18 mouse cellular contexts compared by ENCODE assay signal in genomic region chr5:8488701-8489297, GRCm38 (mm10).
DNase-seq lines count a peak whose midpoint lies in the region; ATAC-seq and TF ChIP-seq lines count a peak whose summit lies in the region.
"Had no signal": no experiment of that assay in that cellular context is flagged by ENCODE, and none has a peak within 500 bp of the region (broad histone marks: within the 10 kb centered on the region; RNA-seq: fewer than 3 reads in every experiment).

No protein-coding gene starts in this region.

- H3K4me2 ChIP-seq in neural tube, embryonic 11.5 days (ENCODE audit: low read depth): no peak overlapping the region
- H3K4me2 ChIP-seq in neural tube, embryonic 15.5 days: no peak overlapping the region
- H3K4me2 ChIP-seq in forebrain, postnatal 0 days (ENCODE audit: low read depth): no peak overlapping the region
- no peak overlapping the region for H3K4me2 ChIP-seq in midbrain, postnatal 0 days (ENCODE audit: low read depth, low read length, poor library complexity, severe bottlenecking)
- H3K4me2 ChIP-seq: heart, embryonic 12.5 days; hindbrain, embryonic 15.5 days; liver, embryonic 11.5 days; lung, embryonic 15.5 days had no signal

- no peak overlapping the region for H3K9ac ChIP-seq in neural tube, embryonic 11.5 days (ENCODE audit: low read length)
- H3K9ac ChIP-seq in neural tube, embryonic 15.5 days (replicated peaks): no peak overlapping the region
- no peak overlapping the region for H3K9ac ChIP-seq in forebrain, postnatal 0 days
- H3K9ac ChIP-seq in midbrain, postnatal 0 days (replicated peaks; ENCODE audit: low read length, poor library complexity, severe bottlenecking): no peak overlapping the region
- H3K9ac ChIP-seq: heart, embryonic 12.5 days; hindbrain, embryonic 15.5 days; lung, embryonic 15.5 days had no signal

- 44% methylated on average over 2 of the region's 2 CpGs for WGBS in neural tube, embryonic 11.5 days
- WGBS in neural tube, embryonic 15.5 days: 36% methylated on average over 2 of the region's 2 CpGs
- 65% methylated on average over 2 of the region's 2 CpGs for whole genome bisulfite sequencing in embryonic facial prominence, embryonic 10.5 days
- 28% methylated on average over 2 of the region's 2 CpGs for WGBS in forebrain, postnatal 0 days
- 25% methylated on average over 2 of the region's 2 CpGs for WGBS in midbrain, postnatal 0 days

- intact Hi-C loops in gastrocnemius, postnatal 36 days (cut with DNase I): no loop called here

- H3K9me3 ChIP-seq in neural tube, embryonic 11.5 days (ENCODE audit: control insufficient read depth, low read length): no peaks in the 10 kb centered on the region
- H3K9me3 ChIP-seq in neural tube, embryonic 15.5 days (replicated peaks): no peaks in the 10 kb centered on the region
- no peaks in the 10 kb centered on the region for H3K9me3 ChIP-seq in embryonic facial prominence, embryonic 10.5 days
- H3K9me3 ChIP-seq in forebrain, postnatal 0 days (ENCODE audit: low read length): no peaks in the 10 kb centered on the region
- H3K9me3 ChIP-seq in midbrain, postnatal 0 days (ENCODE audit: low read length): no peaks in the 10 kb centered on the region
- H3K9me3 ChIP-seq: heart, embryonic 12.5 days; hindbrain, embryonic 15.5 days; lung, embryonic 15.5 days had no signal

- H3K4me1 ChIP-seq in neural tube, embryonic 11.5 days (ENCODE audit: control insufficient read depth, insufficient read depth, low read length): no peaks in the 10 kb centered on the region
- H3K4me1 ChIP-seq in neural tube, embryonic 15.5 days: no peaks in the 10 kb centered on the region
- H3K4me1 ChIP-seq in embryonic facial prominence, embryonic 10.5 days: peaks cover 5% of the 10 kb centered on the region; the same call in 1 of the 2 replicates
- H3K4me1 ChIP-seq in forebrain, postnatal 0 days (ENCODE audit: insufficient read depth): no peaks in the 10 kb centered on the region
- no peaks in the 10 kb centered on the region for H3K4me1 ChIP-seq in midbrain, postnatal 0 days (ENCODE audit: insufficient read depth, low read length)
- H3K4me1 ChIP-seq: heart, embryonic 12.5 days; hindbrain, embryonic 15.5 days; lung, embryonic 15.5 days had no signal

- no peak overlapping the region for H3K4me3 ChIP-seq in neural tube, embryonic 11.5 days (ENCODE audit: low read depth, low read length)
- H3K4me3 ChIP-seq in neural tube, embryonic 15.5 days (replicated peaks): no peak overlapping the region
- H3K4me3 ChIP-seq in embryonic facial prominence, embryonic 10.5 days: no peak overlapping the region
- H3K4me3 ChIP-seq in forebrain, postnatal 0 days (ENCODE audit: low read depth, low read length): no peak overlapping the region
- H3K4me3 ChIP-seq in midbrain, postnatal 0 days (ENCODE audit: low read depth, low read length): no peak overlapping the region
- H3K4me3 ChIP-seq: heart, embryonic 12.5 days; hindbrain, embryonic 15.5 days; lung, embryonic 15.5 days had no signal

- no peak for DNase-seq in neural tube, embryonic 11.5 days (ENCODE audit: low spot score)
- DNase-seq in embryonic facial prominence, embryonic 10.5 days (ENCODE audit: low spot score): no peak
- DNase-seq in forebrain, postnatal 0 days: peak; percentile 33
- DNase-seq in midbrain, postnatal 0 days (ENCODE audit: low spot score): peak; percentile 30
- no peak for DNase-seq in adrenal gland, postnatal 25 days
- no peak for DNase-seq in gastrocnemius, postnatal 36 days
- DNase-seq in right cerebral cortex, postnatal 10 days (ENCODE audit: low spot score in 2 of 2): no peak
- DNase-seq: adrenal gland, adult 8-10 months; B cell, adult 2 months; gastrocnemius, postnatal 25 days; kidney, adult 18-20 months; kidney, postnatal 4 days; thymus, adult 18-20 months had no signal

- no peak for TF ChIP-seq CTCF in forebrain, postnatal 0 days (IDR thresholded peaks at IDR 0.05; ENCODE audit: low read depth)
- TF ChIP-seq CTCF in midbrain, postnatal 0 days (IDR thresholded peaks at IDR 0.05): no peak

- peak; percentile 70 for ATAC-seq in neural tube, embryonic 11.5 days (ENCODE audit: insufficient read depth, low FRiP score, low TSS enrichment)
- no peak for ATAC-seq in neural tube, embryonic 15.5 days (ENCODE audit: low FRiP score)
- ATAC-seq in forebrain, postnatal 0 days: peak; percentile 42
- ATAC-seq in midbrain, postnatal 0 days (ENCODE audit: low FRiP score): no peak

- no peaks in the 10 kb centered on the region for H3K36me3 ChIP-seq in neural tube, embryonic 11.5 days (ENCODE audit: control insufficient read depth, insufficient read depth, low read length)
- H3K36me3 ChIP-seq in neural tube, embryonic 15.5 days: peaks cover 2% of the 10 kb centered on the region; the same call in 1 of the 2 replicates
- no peaks in the 10 kb centered on the region for H3K36me3 ChIP-seq in embryonic facial prominence, embryonic 10.5 days (replicated peaks)
- H3K36me3 ChIP-seq in forebrain, postnatal 0 days (ENCODE audit: insufficient read depth): 0 out of 2 replicates have a peak, but pooled peaks cover 3% of the 10 kb centered on the region
- H3K36me3 ChIP-seq in midbrain, postnatal 0 days (ENCODE audit: insufficient read depth, low read length): peaks cover 8% of the 10 kb centered on the region
- H3K36me3 ChIP-seq: heart, embryonic 12.5 days; hindbrain, embryonic 15.5 days; lung, embryonic 15.5 days had no signal

- H3K27ac ChIP-seq in neural tube, embryonic 11.5 days (ENCODE audit: low read depth, low read length): peak overlapping the region; percentile 51; the same call in 1 of the 2 replicates
- H3K27ac ChIP-seq in neural tube, embryonic 15.5 days (replicated peaks): no peak overlapping the region
- 0 out of 2 replicates have a peak overlapping the region, but pooled peaks have one; percentile 51 for H3K27ac ChIP-seq in embryonic facial prominence, embryonic 10.5 days (replicated peaks)
- H3K27ac ChIP-seq in forebrain, postnatal 0 days (ENCODE audit: low read depth, low read length): no peak overlapping the region
- H3K27ac ChIP-seq in midbrain, postnatal 0 days (ENCODE audit: low read depth, low read length): no peak overlapping the region
- H3K27ac ChIP-seq: hindbrain, embryonic 15.5 days; lung, embryonic 15.5 days had no signal

- H3K27me3 ChIP-seq in neural tube, embryonic 11.5 days (ENCODE audit: control insufficient read depth, insufficient read depth, low read length): no peaks in the 10 kb centered on the region
- no peaks in the 10 kb centered on the region for H3K27me3 ChIP-seq in neural tube, embryonic 15.5 days (replicated peaks)
- no peaks in the 10 kb centered on the region for H3K27me3 ChIP-seq in embryonic facial prominence, embryonic 10.5 days (replicated peaks; ENCODE audit: low read depth, poor library complexity, severe bottlenecking)
- no peaks in the 10 kb centered on the region for H3K27me3 ChIP-seq in forebrain, postnatal 0 days (ENCODE audit: insufficient read depth, low read length)
- H3K27me3 ChIP-seq in midbrain, postnatal 0 days (ENCODE audit: insufficient read depth, low read length): no peaks in the 10 kb centered on the region
- H3K27me3 ChIP-seq: heart, embryonic 12.5 days; hindbrain, embryonic 15.5 days; lung, embryonic 15.5 days had no signal

Comparison
In these comparisons a context has a peak if more than half of its experiments do, and no peak if none do; other contexts are left out.
1. ATAC-seq: peak in neural tube, embryonic 11.5 days (single experiment) and forebrain, postnatal 0 days (single experiment); none in neural tube, embryonic 15.5 days (single experiment) and midbrain, postnatal 0 days (single experiment).
2. H3K27ac ChIP-seq: peak in neural tube, embryonic 11.5 days (single experiment) and embryonic facial prominence, embryonic 10.5 days (single experiment); none in neural tube, embryonic 15.5 days (single experiment), forebrain, postnatal 0 days (single experiment) and midbrain, postnatal 0 days (single experiment).
3. DNase-seq: peak in forebrain, postnatal 0 days (single experiment) and midbrain, postnatal 0 days (single experiment); none in neural tube, embryonic 11.5 days (single experiment), embryonic facial prominence, embryonic 10.5 days (single experiment), adrenal gland, postnatal 25 days (single experiment), gastrocnemius, postnatal 36 days (0 of 2) and right cerebral cortex, postnatal 10 days (0 of 2).